Mouse (Mus musculus) cerebellum, adult 9-10 months (tissue): ENCODE measurements around the gene Ercc5.

Experiments
- DNase-seq: peaks from one replicate; pipeline ENCODE4 v3.0.0; 2022

Ercc5 gene

DNA sequence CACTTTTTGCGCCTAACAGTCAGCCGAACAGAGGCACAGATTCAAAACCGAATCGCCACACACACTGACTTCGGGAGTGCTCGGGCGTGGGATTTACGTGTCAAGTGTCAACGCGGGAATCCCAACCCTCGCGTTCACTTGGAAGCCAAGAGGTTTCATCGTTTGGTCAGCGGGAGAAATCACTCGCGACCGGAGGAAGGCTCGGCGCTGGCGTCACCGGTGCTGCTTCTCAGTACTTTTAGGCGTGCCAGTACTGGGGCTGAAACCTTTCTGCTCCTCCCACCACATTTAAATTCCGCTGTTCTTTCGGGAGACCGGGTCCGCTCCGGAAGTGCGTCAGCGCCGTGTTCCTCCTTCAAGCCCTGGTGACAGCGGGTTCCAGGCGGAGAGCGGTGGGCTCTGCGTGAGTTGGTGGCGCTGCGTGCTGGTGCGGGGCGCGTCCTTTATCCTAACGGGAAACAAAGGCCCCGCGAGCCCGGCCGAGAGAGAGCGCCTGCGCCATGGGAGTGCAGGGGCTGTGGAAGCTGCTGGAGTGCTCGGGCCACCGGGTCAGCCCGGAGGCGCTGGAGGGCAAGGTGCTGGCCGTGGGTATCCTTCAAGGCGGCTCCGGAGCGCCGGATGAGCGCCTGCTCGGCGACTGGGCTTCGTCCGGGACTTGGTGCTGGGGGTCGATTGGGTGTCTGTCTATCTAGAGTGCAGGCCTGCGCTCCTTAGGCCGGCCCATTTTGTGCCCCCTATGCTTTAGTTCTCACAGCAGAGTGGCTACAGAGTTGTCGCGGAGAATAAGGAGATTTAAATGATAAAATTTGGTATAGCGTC, at the start of gene Ercc5:
Ercc5 (plus strand) TSS at position 182 of the 819 bp plus-strand sequence.
- DNase-seq, result peak; percentile 84

GRCm38 (mm10) chr1:44101448-44102225, 45.9 kb upstream of the Ercc5 start:
- DNase-seq, result peak; percentile 65

- peak; percentile 89 for DNase-seq
Observed at GRCm38 (mm10) chr1:44102259-44102717, 45.3 kb upstream of the Ercc5 start, which contains the start of gene Tex30. TSS of gene Tex30 (minus strand) at chr1:44102441.

DNA sequence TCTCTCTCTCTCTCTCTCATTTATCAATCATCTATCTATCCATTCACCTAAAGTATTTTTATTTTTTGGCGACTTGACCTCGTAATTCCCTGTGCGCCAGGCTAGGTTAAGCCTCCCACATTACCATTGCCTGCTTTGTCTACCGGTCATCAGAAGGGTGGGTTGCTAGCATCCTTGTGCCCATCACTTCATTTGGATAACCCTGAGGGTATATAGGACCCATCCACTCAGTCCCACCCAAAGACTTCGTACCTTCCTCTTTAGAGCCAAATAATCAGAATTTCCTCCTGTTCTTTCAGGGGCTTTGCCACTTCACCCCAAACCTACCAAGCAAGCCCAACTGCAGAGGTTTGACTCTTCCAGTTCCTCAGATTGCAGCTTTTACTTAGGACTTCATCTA, 44.6 kb upstream of the Ercc5 start:
- peak; percentile 45 for DNase-seq

- DNase-seq, result peak; percentile 22
Observed at GRCm38 (mm10) chr1:44117571-44117970, 30.0 kb upstream of the Ercc5 start.

DNA sequence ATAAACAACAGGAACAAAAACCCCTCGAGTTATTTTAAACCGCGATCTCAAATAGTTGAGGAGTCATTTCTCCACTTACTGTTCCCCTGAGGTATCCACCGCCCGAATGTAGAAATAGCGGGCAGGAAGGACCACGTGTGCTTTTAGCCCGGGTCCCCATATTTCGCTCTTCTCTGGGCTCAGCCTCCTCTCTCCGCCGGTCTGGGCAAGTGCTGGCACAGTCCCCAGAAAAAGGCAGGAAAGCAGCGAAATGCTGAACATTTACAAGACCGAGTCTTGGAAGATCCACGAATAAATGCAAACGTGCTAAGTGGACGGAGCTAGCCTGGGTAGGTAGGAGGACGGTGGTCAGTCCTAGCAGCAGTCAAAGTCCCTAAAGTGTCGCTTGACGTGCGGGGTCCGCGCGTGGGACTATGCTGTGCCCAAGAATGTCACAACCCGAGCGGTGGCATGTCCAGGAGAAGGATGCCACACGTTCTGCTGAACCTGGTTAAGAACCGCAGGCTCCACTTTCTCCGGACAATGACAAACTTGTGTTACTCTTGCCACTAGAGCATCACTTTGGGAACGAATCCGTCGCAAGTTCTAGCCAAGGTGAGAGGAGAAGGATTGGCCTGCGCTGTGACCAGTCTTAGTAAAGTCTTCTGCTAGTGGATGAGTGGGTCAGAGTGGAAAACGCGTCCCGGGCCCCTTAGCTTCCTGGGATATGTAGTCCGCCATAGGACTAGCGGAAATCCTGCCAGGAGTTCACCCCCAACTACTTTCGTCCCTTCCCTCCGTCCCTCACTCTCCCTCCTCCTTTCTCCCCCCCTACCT, 29.1 kb upstream of the Ercc5 start, which contains the start of the genes Kdelc1 and Bivm:
Kdelc1 (minus strand) TSS at position 570 of the 816 bp plus-strand sequence.
Bivm (plus strand) TSS at position 719 of the 816 bp plus-strand sequence.
- DNase-seq, result peak; percentile 95

DNA sequence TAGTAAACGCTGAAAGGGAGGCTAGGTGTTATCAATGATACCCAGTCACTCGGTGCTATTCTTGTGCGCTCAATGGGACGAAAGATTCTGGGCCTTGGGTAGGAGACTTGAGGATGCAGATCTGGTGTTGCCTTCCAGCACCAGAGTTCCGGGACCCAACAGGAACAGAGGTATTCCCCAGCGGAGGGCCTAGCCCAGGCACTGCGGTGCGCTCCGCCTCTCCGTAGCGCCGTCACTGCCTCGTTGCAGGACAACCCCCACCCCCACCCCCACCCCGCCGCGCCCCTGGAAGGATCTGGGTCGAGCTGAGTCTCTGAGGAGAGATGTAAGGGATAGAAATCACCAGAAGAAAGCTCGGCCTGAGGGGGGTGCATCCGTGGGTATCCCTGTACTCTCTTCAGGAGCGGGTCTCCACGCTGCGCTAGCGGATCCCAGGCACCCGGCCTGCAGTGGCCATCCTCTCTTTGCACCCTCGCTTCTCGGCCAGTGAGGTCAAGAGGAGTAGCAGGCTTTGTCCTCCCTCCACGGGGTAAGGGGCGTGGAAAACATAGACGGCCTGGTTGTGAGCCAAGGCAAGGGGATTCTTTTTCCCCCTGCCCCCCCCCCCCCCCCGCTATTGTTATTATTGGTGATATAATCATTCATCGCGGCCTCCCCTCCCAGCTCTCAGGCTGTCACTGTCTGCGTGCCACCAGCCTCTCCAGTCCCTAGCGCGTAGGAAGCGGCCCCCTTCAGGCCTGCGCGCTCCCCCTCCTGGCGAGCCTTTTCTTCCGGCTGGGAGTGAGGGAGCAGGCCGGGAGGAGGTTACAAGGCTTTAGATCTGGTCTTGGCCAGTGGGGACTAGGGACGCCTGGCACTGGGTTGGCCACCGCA, 28.1 kb upstream of the Ercc5 start:
- DNase-seq, result peak; percentile 85

DNA sequence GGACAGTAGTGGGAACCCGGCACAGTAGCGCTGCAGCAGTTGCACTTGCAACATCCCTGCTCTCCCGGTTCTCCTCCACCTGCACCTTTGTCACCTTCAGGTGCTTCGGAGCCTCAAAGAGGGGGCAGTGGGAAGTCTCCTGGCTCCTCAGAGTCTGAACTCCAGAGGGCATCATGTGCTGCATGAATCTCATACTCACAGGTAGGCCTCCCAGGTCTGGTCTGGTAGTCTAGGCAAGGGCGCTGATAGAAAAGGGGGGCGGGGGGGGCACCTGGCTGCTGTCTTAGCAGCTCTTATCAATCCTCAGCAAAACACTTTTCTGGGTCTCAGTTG, 27.5 kb upstream of the Ercc5 start:
- no peak for DNase-seq

DNA sequence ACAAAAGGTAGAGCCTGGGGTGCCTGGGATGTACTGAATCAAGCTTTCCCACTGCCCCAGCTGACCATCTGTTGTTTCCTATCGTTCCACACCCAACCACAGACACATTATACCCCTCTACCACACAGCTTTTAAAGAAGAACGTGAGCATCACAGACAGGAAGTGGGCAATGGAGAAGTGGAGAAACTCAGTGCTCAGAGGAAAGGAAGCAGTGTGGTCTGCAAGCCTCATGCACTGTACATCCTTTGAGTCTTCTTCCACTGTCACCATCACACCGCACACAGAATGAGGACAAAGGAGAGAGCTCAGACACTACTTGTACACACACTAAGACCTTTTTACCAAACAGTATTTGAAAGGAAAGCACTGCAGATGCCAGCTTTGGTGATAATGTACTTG, 25.3 kb upstream of the Ercc5 start:
- no peak for DNase-seq

GRCm38 (mm10) chr1:44125590-44125989, 22.0 kb upstream of the Ercc5 start:
- DNase-seq, result no peak

- DNase-seq, result no peak
Observed at GRCm38 (mm10) chr1:44129929-44130581, 17.5 kb upstream of the Ercc5 start.

GRCm38 (mm10) chr1:44140232-44140631, 7.3 kb upstream of the Ercc5 start:
- DNase-seq, result no peak

GRCm38 (mm10) chr1:44142747-44143146, 4.8 kb upstream of the Ercc5 start:
- no peak for DNase-seq

DNA sequence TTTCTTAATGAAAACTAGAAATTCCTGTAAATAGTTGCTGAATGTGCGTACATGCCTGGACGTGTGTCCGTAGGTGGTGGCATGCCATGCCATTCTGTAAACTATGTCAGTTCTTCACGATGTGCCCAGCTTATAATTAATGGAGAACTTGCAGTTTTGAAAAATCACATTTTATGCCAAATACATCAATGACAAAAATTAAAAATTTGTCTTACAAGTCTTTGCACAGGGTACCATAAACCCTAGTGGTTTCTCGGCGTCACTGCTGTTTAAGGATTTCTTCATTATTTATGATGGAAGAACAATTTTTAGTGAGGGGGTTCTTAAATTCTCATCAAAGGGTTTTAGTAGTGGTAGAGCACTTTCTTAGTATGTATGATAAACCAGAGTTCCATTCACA, 1.2 kb downstream of the Ercc5 start:
- DNase-seq, result no peak

GRCm38 (mm10) chr1:44155287-44155686, 7.7 kb downstream of the Ercc5 start:
- DNase-seq, result peak; percentile 18

- DNase-seq, result no peak
Observed at GRCm38 (mm10) chr1:44158317-44158716, 10.8 kb downstream of the Ercc5 start.

DNA sequence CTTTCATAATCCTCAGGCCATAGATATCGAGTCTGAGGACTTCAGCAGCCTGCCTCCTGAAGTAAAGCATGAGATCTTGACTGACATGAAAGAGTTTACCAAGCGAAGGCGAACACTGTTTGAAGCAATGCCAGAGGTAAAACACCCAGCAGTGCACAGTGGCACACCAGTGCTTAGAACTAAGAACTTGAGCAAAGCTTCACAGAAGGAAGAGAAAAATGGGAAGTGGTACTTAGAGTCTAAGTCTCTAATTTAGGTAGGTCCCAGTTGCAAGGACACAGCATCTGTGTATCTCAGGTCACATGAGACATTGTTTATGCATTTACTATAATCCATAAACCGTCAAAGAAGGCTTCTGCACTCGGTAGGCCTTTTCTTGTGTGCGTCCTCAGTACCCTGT, 14.3 kb downstream of the Ercc5 start:
- no peak for DNase-seq

DNA sequence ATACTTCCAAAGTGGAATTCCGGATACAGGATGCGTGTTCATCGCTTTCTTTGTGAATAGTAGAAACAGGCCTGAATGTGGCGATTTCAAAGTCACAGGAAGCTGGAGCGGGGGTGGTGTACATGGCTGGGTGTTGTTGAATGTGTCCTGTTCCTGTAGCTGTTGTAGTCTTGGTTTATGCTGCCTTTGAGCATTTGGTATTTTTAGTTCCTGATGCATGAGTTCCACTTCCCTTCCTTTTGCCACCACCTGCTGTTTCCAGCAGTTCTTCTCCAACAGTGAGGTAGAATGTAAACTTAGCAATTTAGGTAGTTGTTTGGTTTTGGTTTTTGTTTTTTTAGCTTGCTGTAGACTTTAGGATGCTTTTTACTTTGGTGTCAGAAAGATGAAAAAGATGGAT, 14.8 kb downstream of the Ercc5 start:
- DNase-seq, result no peak

- no peak for DNase-seq
Observed at GRCm38 (mm10) chr1:44167859-44168383, 20.4 kb downstream of the Ercc5 start.

GRCm38 (mm10) chr1:44172656-44173055, 25.1 kb downstream of the Ercc5 start:
- DNase-seq, result no peak

GRCm38 (mm10) chr1:44173903-44174302, 26.4 kb downstream of the Ercc5 start:
- DNase-seq, result no peak
